Mouse (Mus musculus) intestine, embryonic 16.5 days (tissue): ENCODE data around the gene Ggt6. TPM values are rescaled to one million over a fixed set of nuclear protein-coding genes. Genes with fewer than 3 reads are reported as not detected.

Experiments used
- ATAC-seq: fragments of 200-750 bp; cut with Nextera tagmentation; 2 replicates; pipeline ENCODE4 v1.8.0; 2017; ENCODE audit warnings: moderate TSS enrichment, moderate library complexity
- H3K27ac ChIP-seq: fragments of 300-500 bp; sonication (generic); 2 replicates; pipeline ENCODE4 v1.5.1; 2014; ENCODE audit warnings: mild to moderate bottlenecking, low read length
- H3K27me3 ChIP-seq: fragments of 300-500 bp; sonication (generic); replicated peaks from 2 replicates; pipeline ENCODE4 v1.6.1; 2014; ENCODE audit warnings: low read length, control low read depth, mixed read lengths; ENCODE audit not compliant: control insufficient read depth, insufficient read depth
- H3K36me3 ChIP-seq: fragments of 300-500 bp; sonication (generic); 2 replicates; pipeline ENCODE4 v1.6.1; 2014; ENCODE audit warnings: low read length, control low read depth; ENCODE audit not compliant: control insufficient read depth, insufficient read depth
- H3K4me1 ChIP-seq: fragments of 300-500 bp; sonication (generic); 2 replicates; pipeline ENCODE4 v1.6.1; 2014; ENCODE audit warnings: low read length, control low read depth, mixed read lengths; ENCODE audit not compliant: control insufficient read depth, insufficient read depth
- H3K4me2 ChIP-seq: fragments of 300-500 bp; sonication (generic); 2 replicates; pipeline ENCODE4 v1.6.1; 2014; ENCODE audit warnings: low read depth, low read length, control low read depth
- H3K4me3 ChIP-seq: fragments of 300-500 bp; sonication (generic); 2 replicates; pipeline ENCODE4 v1.5.1; 2014; ENCODE audit warnings: mild to moderate bottlenecking, low read length
- H3K9ac ChIP-seq: fragments of 300-500 bp; sonication (generic); 2 replicates; pipeline ENCODE4 v1.6.1; 2014; ENCODE audit warnings: low read depth, low read length
- H3K9me3 ChIP-seq: fragments of 300-500 bp; sonication (generic); 2 replicates; pipeline ENCODE4 v1.6.1; 2016; ENCODE audit warnings: low read length, control low read depth; ENCODE audit not compliant: control insufficient read depth
- WGBS: fragments of 180-500 bp; shearing (Covaris S2); extraction: QIAGEN DNeasy Blood & Tissue Kit; methylation state at CpG from one replicate; pipeline ENCODE4 v1.1.7; 2014; 5-methylcytosine and 5-hydroxymethylcytosine counted together
- polyA plus RNA-seq: library from polyadenylated mRNA; unstranded; fragments of >200 nt; fragmentation: Nextera tagmentation; extraction: Ambion mirVana; gene quantifications from 2 replicates; pipeline ENCODE4 v1.2.1, GENCODE M21; 2015

The Ggt6 gene
- polyA plus RNA-seq, 1 experiment from 2014 or later, result 19.2 TPM

DNA sequence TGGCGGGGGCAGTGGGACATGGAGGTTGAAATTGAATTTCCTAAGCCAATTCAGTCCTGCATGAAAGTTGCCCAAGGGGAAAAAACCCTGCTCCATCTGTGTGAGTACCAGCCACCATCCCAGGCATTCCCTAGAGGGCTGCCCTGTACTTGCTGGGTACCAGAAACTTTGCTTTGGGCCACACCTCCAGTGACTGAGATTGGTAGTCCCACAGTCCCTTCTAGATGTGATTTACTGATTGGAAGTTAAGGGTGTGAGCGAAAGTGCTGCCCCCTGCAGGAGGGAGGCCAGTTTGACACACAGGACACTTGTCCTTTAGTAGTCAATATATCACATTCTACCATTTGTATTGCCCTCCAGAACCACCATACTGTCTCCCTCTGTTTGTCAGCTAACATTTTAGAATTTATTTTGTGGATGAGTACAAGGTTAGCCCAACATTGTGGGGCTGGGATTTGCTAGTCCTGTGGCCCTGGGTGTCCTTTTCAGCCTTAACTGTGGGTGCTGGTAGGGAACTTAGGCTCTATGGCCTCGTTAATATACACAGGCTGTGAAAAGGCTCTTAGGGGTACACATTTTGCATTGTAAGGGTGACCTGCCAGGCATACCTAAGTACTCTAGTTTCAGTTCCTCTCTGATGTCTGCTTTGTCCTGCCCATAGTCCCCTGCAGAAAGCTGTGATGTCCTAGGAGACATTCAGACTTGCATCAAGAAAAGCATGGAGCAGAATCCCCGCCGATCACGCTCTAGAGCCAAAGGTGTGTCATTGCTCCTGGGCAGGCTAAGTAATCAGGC is 11.2 kb downstream of the Ggt6 start:
- WGBS, result 87% methylated on average over 6 of the region's 6 CpGs
- no peak for ATAC-seq

DNA sequence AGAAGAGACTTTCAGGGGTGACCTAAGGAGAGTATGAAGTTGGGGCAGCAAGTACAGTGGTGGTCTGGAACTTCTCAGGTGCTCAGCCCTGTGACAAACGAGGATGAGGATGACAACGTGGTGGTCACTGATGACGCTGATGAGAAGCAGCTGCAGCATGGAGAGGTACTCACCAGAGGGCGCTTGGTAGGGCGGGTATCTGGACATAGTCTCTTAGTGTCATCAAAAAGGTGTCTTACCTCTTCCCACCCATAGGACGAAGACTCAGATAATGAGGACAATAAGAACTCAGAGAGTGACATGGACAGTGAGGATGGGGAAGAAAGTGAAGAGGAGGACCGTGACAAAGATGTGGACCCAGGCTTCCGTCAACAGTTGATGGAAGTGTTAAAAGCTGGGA is 12.1 kb downstream of the Ggt6 start:
- Histone ChIP-seq H3K4me3 (no peak overlapping the region), H3K36me3 (peaks cover 68% of the 10 kb centered on the region), H3K27me3 (no peaks in the 10 kb centered on the region), H3K4me2 (no peak overlapping the region), H3K4me1 (peaks cover 2% of the 10 kb centered on the region; the same call in 1 of the 2 replicates), H3K9me3 (no peaks in the 10 kb centered on the region), H3K9ac (no peak overlapping the region), H3K27ac (no peak overlapping the region)
- ATAC-seq, result no peak
- WGBS, result 78% methylated on average over 8 of the region's 8 CpGs

More for the DNA sequence above, 11.2 kb downstream of the Ggt6 start:
- H3K4me2 ChIP-seq, result no peak overlapping the region
- peaks cover 64% of the 10 kb centered on the region for H3K36me3 ChIP-seq
- H3K4me1 ChIP-seq, result peaks cover 7% of the 10 kb centered on the region; the same call in 1 of the 2 replicates
- H3K9ac ChIP-seq, result no peak overlapping the region
- H3K9me3 ChIP-seq, result no peaks in the 10 kb centered on the region
- H3K27ac ChIP-seq, result no peak overlapping the region
- H3K27me3 ChIP-seq, result no peaks in the 10 kb centered on the region
- H3K4me3 ChIP-seq, result no peak overlapping the region

DNA sequence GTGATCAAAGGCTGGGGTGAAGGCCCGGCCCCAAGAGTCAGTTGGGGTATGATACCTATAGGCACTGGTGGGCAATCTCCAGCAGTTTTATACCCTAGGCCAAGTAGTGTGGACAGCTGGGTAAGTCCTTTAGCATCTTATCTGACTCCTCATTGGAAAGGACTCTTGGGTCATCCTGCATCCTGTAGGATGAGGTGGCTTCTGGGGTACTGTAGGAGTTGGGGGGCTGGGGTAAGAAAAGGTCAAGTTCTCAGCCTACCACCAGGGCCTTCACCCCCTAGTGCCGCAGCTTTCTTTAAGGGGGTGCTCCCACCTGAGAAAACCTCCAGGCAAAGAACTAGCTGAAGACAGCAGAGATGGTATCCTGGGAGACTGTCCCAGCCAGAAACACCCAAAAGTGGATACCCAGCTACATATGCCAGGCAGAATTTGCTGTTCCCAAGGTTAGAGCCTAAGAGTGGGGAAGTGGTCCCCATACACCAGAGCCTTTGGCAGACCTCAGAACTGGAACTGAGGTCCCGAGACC is 16.9 kb downstream of the Ggt6 start:
- ATAC-seq, result no peak
- H3K9me3 ChIP-seq, result no peaks in the 10 kb centered on the region
- H3K4me3 ChIP-seq, result no peak overlapping the region
- H3K4me1 ChIP-seq, result peaks cover 3% of the 10 kb centered on the region; the same call in 1 of the 2 replicates
- 83% methylated on average over 3 of the region's 3 CpGs for WGBS
- H3K27ac ChIP-seq, result no peak overlapping the region
- H3K36me3 ChIP-seq, result peaks cover 35% of the 10 kb centered on the region
- H3K4me2 ChIP-seq, result no peak overlapping the region
- no peak overlapping the region for H3K9ac ChIP-seq
- no peaks in the 10 kb centered on the region for H3K27me3 ChIP-seq

DNA sequence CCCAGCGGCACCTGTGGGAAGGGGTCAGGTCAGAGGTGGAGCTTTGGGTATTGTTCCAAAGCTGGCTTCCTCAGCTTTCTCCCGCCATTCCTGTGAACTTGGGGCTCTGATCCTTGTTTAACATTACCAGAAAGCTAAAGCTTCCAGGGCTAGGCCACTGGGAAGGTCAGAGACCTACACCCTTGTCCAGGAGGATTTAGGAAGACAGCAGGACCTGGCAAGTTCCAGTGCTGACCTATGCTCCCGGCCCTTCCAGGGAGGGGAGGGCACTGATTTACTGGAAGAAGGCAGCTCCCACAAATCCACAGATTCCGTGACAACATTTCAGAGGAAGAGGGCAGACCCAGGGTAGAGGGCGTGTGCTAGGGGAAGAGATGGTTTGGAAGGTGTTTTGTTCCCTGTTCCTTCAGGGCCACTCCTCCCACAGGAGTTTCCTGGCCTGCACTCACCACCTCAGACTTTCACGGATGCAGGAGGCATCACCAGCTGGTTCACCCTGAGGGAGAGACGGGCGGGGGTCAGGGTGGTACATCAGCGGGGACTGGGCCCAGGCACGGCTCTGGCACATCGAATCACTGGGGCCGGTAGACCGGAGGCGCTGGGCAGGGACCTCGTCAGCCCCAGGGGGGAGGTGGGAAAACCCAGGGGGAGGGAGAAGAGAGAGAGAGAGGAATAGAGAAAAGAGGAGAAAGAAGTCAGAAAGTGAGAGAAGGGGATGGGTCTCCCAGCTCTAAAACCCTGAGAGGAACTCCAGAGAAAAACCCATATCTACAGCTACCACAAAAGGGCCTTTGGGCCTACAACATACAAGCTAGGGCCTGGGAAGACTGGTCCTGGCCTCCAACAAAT is 18.0 kb downstream of the Ggt6 start:
- Histone ChIP-seq H3K4me2 (no peak overlapping the region), H3K9me3 (no peaks in the 10 kb centered on the region), H3K4me1 (peaks cover 8% of the 10 kb centered on the region; the same call in 1 of the 2 replicates), H3K9ac (no peak overlapping the region), H3K4me3 (no peak overlapping the region), H3K27me3 (no peaks in the 10 kb centered on the region), H3K36me3 (peaks cover 28% of the 10 kb centered on the region), H3K27ac (no peak overlapping the region)
- ATAC-seq, result no peak
- WGBS, result 51% methylated on average over 15 of the region's 15 CpGs

DNA sequence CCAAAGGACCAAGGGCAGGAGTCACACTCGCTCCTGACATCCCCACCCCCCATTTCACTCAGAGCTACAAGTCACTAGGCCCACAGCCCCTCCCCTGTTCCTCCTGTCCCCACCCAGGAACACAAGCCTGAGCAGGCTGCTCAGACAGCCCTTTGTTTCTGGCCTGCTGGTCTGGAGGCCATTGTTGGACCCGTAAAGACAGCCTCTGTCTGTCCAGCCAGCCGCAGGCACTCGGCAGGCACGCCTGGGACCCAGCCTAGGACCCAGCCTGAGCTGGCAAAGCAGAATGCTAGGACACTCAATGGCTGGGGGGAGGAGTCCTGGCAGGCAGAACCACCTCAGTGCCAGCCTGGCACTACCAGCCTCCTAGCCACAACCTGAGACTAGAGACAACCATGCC is 20.4 kb downstream of the Ggt6 start:
- ATAC-seq, result no peak
- H3K9ac ChIP-seq, result no peak overlapping the region
- no peak overlapping the region for H3K4me3 ChIP-seq
- H3K36me3 ChIP-seq, result peaks cover 12% of the 10 kb centered on the region; the same call in 1 of the 2 replicates
- H3K27me3 ChIP-seq, result no peaks in the 10 kb centered on the region
- H3K4me1 ChIP-seq, result peaks cover 11% of the 10 kb centered on the region; the same call in 1 of the 2 replicates
- H3K4me2 ChIP-seq, result no peak overlapping the region
- H3K9me3 ChIP-seq, result no peaks in the 10 kb centered on the region
- 68% methylated on average over 5 of the region's 5 CpGs for WGBS
- H3K27ac ChIP-seq, result no peak overlapping the region

DNA sequence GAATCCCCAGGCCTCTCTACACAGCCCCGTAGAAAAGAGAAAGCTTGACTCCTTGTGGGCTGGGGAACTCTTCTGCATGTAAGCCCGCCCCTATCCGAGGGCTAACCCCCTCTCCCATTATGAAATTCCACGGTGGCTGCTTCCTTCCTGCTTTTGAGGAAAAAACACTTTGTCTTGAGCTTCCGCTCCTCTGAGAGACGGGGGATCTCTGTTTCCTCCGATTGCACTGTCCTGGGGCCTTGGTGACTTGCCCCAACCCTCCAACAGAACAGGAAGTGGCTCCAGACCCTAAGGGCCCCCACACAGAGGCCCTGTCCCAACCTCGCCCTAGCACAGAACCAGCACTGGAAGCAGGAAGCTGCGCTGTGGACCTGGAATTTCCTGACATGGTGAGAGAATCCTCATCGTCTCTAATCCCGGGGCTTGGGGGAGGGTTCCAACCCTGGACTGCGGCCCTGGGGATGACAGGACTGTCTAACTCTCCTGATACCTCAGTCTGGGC is 22.7 kb downstream of the Ggt6 start:
- Histone ChIP-seq H3K4me3 (no peak overlapping the region), H3K4me2 (no peak overlapping the region), H3K4me1 (peaks cover 11% of the 10 kb centered on the region; the same call in 1 of the 2 replicates), H3K36me3 (0 out of 2 replicates have a peak, but pooled peaks cover 2% of the 10 kb centered on the region), H3K27ac (peak overlapping the region; percentile 26; the same call in 1 of the 2 replicates), H3K9ac (no peak overlapping the region), H3K9me3 (no peaks in the 10 kb centered on the region), H3K27me3 (no peaks in the 10 kb centered on the region)
- ATAC-seq, result peak; percentile 69
- 55% methylated on average over 12 of the region's 12 CpGs for WGBS

DNA sequence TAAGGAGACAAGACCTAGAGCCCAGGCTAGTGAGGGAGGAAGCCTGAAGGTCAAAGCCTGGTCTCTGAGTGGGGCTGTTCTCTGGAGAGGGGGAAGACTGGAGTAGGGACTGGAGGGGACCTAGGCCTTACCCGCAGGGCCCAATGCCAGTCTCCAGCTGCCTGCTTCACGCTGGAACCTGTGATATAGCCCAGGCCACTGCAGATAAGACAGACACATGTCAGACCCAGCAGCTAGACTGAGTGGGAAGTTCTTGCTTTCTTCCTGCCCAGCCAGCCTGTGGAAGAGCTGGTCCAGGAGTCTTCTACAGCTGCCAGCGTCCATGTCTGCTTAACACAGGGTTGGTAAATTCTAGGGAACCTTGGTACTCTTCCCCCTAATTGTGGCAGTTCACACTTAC is 23.2 kb downstream of the Ggt6 start:
- H3K4me2 ChIP-seq, result no peak overlapping the region
- H3K9ac ChIP-seq, result no peak overlapping the region

DNA sequence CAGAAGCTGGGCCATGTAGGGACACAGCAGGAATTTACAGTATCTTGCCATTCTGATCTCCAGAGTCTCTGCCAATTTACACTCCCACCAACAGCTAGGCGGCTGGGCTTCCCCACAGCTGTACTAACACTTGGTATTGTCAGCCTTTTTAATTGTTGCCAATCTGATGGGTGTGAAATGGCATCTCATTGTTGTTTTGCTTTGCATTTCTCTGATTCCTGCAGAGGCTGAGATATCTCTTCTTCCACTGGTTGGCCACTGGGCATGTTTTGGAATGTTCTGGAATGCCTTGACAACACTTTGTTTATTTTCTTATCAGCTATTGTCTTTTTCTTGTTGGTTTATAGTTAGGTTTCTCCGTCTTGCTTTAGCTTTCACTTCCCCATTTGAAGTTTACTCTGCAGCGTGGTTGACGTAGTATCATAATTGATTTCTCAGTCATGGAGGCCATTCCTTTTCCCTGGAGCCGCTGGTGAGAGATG is 26.2 kb downstream of the Ggt6 start:
- Histone ChIP-seq H3K9ac (no peak overlapping the region), H3K4me1 (peaks cover 22% of the 10 kb centered on the region), H3K27ac (no peak overlapping the region), H3K4me3 (no peak overlapping the region), H3K27me3 (no peaks in the 10 kb centered on the region), H3K9me3 (no peaks in the 10 kb centered on the region), H3K4me2 (no peak overlapping the region), H3K36me3 (0 out of 2 replicates have a peak, but pooled peaks cover 2% of the 10 kb centered on the region)
- WGBS, result 43% methylated on average over 5 of the region's 5 CpGs
- ATAC-seq, result no peak

More for the DNA sequence above, 23.2 kb downstream of the Ggt6 start:
- Histone ChIP-seq H3K36me3 (0 out of 2 replicates have a peak, but pooled peaks cover 2% of the 10 kb centered on the region), H3K27me3 (no peaks in the 10 kb centered on the region), H3K4me1 (peaks cover 11% of the 10 kb centered on the region; the same call in 1 of the 2 replicates), H3K9me3 (no peaks in the 10 kb centered on the region), H3K27ac (peak overlapping the region; percentile 26), H3K4me3 (no peak overlapping the region)
- ATAC-seq, result peak; percentile 9; the same call in 1 of the 2 replicates
- WGBS, result 71% methylated on average over 3 of the region's 3 CpGs

DNA sequence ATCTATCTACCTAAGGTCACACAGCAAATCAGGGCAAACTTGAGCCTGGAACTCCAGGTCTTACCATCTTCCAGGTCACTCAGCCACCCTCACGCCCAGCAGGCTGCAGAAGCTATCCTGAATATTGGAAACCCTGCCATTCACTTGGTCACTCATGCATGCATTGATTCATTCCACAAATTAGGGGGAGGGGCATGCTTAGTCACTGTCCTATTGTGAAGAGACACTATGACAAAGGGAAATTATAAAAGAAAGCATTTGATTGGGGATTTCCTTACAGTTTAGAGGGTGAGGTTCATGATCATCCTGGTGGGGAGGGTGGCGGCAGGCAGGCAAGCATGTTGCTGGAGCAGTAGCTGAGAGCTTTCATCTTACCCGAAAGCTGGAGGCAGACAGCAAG is 29.5 kb downstream of the Ggt6 start:
- Histone ChIP-seq H3K9ac (no peak overlapping the region), H3K4me2 (no peak overlapping the region), H3K4me3 (no peak overlapping the region), H3K27me3 (no peaks in the 10 kb centered on the region), H3K27ac (no peak overlapping the region), H3K36me3 (0 out of 2 replicates have a peak, but pooled peaks cover 2% of the 10 kb centered on the region), H3K9me3 (no peaks in the 10 kb centered on the region), H3K4me1 (peaks cover 31% of the 10 kb centered on the region)
- WGBS, result 77% methylated on average over 3 of the region's 3 CpGs
- ATAC-seq, result no peak
